Mouse (Mus musculus) bone marrow, adult 2 months (tissue): ENCODE measurements at regions not wholly inside any gene's neighbourhood (a gene's known extent, or its start where the extent isn't known, plus 50 kb on each side); places are given as distances from the start of the nearest gene placed in this dataset.

Experiments
- CTCF ChIP-seq: fragments of 200-500 bp; IDR thresholded peaks from 2 replicates; pipeline ENCODE4 v1.5.1; 2011; ENCODE audit warnings: low read length, control low read depth; ENCODE audit not compliant: control insufficient read depth, insufficient read depth
- POLR2A ChIP-seq: fragments of 200-500 bp; IDR thresholded peaks from 2 replicates; pipeline ENCODE4 v1.6.1; 2011; ENCODE audit warnings: low read depth, mild to moderate bottlenecking, control low read depth, low read length, borderline replicate concordance; ENCODE audit not compliant: control insufficient read depth

- TF ChIP-seq CTCF, result no peak
- no peak for TF ChIP-seq POLR2A
Observed at GRCm38 (mm10) chr2:75240976-75241375, 415.4 kb downstream of the Mtx2 start.
